Mouse (Mus musculus) hindbrain, postnatal 0 days (tissue): ENCODE results near the gene Prkab2. TPM values are rescaled to one million over a fixed set of nuclear protein-coding genes. Genes with fewer than 3 reads are reported as not detected.
A peak's percentile ranks its signal among the peaks of the same experiment; 100 is the strongest.

Experiments
- ATAC-seq: fragments of 200-750 bp; cut with Nextera tagmentation; 2 replicates; pipeline ENCODE4 v1.8.0; 2017; ENCODE audit warnings: mild to moderate bottlenecking, moderate TSS enrichment, moderate library complexity
- DNase-seq: peaks from one replicate; pipeline ENCODE4 v3.0.0-alpha.2; 2015; ENCODE audit warnings: low spot score
- H3K27ac ChIP-seq: fragments of 300-500 bp; sonication (generic); 2 replicates; pipeline ENCODE4 v1.5.1; 2014; ENCODE audit warnings: mild to moderate bottlenecking
- H3K27me3 ChIP-seq: fragments of 300-500 bp; sonication (generic); 2 replicates; pipeline ENCODE4 v1.6.1; 2014; ENCODE audit warnings: low read length, mixed read lengths; ENCODE audit not compliant: insufficient read depth
- H3K36me3 ChIP-seq: fragments of 300-500 bp; sonication (generic); 2 replicates; pipeline ENCODE4 v1.6.1; 2014; ENCODE audit warnings: low read length, mixed read lengths; ENCODE audit not compliant: insufficient read depth
- H3K4me1 ChIP-seq: fragments of 300-500 bp; sonication (generic); 2 replicates; pipeline ENCODE4 v1.6.1; 2014; ENCODE audit warnings: antibody characterized with exemption, low read length, mixed read lengths; ENCODE audit not compliant: insufficient read depth
- H3K4me2 ChIP-seq: fragments of 300-500 bp; sonication (generic); 2 replicates; pipeline ENCODE4 v1.6.1; 2014; ENCODE audit warnings: low read depth, mild to moderate bottlenecking, low read length, moderate library complexity, mixed read lengths
- H3K4me3 ChIP-seq: fragments of 300-500 bp; sonication (generic); 2 replicates; pipeline ENCODE4 v1.5.1; 2014; ENCODE audit warnings: low read length
- H3K9ac ChIP-seq: fragments of 300-500 bp; sonication (generic); replicated peaks from 2 replicates; pipeline ENCODE4 v1.6.1; 2014; ENCODE audit warnings: mild to moderate bottlenecking, low read length, moderate library complexity, mixed read lengths
- H3K9me3 ChIP-seq: fragments of 300-500 bp; sonication (generic); 2 replicates; pipeline ENCODE4 v1.6.1; 2016; ENCODE audit warnings: low read length, mixed read lengths
- CTCF ChIP-seq: IDR thresholded peaks from 2 replicates; pipeline ENCODE4 v1.5.1; 2016; ENCODE audit warnings: antibody characterized with exemption, control low read depth, low read depth
- WGBS: fragments of 180-500 bp; shearing (Covaris S2); extraction: QIAGEN DNeasy Blood & Tissue Kit; methylation state at CpG from one replicate; pipeline ENCODE4 v1.1.7; 2014; 5-methylcytosine and 5-hydroxymethylcytosine counted together
- polyA plus RNA-seq: library from polyadenylated mRNA; unstranded; fragments of >200 nt; fragmentation: Nextera tagmentation; extraction: Ambion mirVana; gene quantifications from 2 replicates; pipeline ENCODE4 v1.2.1, GENCODE M21; 2015
- total RNA-seq: library from RNA; depleted of rRNA; stranded (reverse); fragments of >200 nt; gene quantifications from 2 replicates; pipeline ENCODE4 v1.2.3, GENCODE M21; 2014

The Prkab2 gene
- total and polyA plus RNA-seq, 2 experiments from 2014 or later = 16.1 to 21.6 TPM

- no peak overlapping the region for H3K9ac ChIP-seq
- peaks cover 38% of the 10 kb centered on the region for H3K36me3 ChIP-seq
- WGBS = 70% methylated on average over 3 of the region's 3 CpGs
- no peak overlapping the region for H3K4me2 ChIP-seq
- no peaks in the 10 kb centered on the region for H3K9me3 ChIP-seq
- no peaks in the 10 kb centered on the region for H3K27me3 ChIP-seq
- no peak for TF ChIP-seq CTCF
- DNase-seq = no peak
- H3K4me1 ChIP-seq = no peaks in the 10 kb centered on the region
- H3K27ac ChIP-seq = no peak overlapping the region
- H3K4me3 ChIP-seq = no peak overlapping the region
- no peak for ATAC-seq
Observed at GRCm38 (mm10) chr3:97701198-97701597, 43.2 kb downstream of the Prkab2 start.

GRCm38 (mm10) chr3:97702448-97703080, 44.6 kb downstream of the Prkab2 start:
- 94% methylated on average over 11 of the region's 11 CpGs for WGBS
- no peak for TF ChIP-seq CTCF
- Histone ChIP-seq H3K4me1 (no peaks in the 10 kb centered on the region), H3K9me3 (no peaks in the 10 kb centered on the region), H3K4me3 (no peak overlapping the region), H3K4me2 (no peak overlapping the region), H3K27ac (no peak overlapping the region), H3K27me3 (no peaks in the 10 kb centered on the region), H3K36me3 (peaks cover 41% of the 10 kb centered on the region), H3K9ac (no peak overlapping the region)
- no peak for ATAC-seq
- DNase-seq = no peak

GRCm38 (mm10) chr3:97705508-97705907, 47.5 kb downstream of the Prkab2 start:
- Histone ChIP-seq H3K9ac (no peak overlapping the region), H3K36me3 (peaks cover 38% of the 10 kb centered on the region), H3K27ac (no peak overlapping the region), H3K4me2 (no peak overlapping the region), H3K27me3 (no peaks in the 10 kb centered on the region), H3K4me3 (no peak overlapping the region), H3K9me3 (no peaks in the 10 kb centered on the region), H3K4me1 (no peaks in the 10 kb centered on the region)
- ATAC-seq (no peak), DNase-seq (no peak)
- no peak for TF ChIP-seq CTCF
- WGBS = 83% methylated on average over 3 of the region's 3 CpGs

GRCm38 (mm10) chr3:97706561-97706960, 48.6 kb downstream of the Prkab2 start:
- no peak for TF ChIP-seq CTCF
- no peak for ATAC-seq
- Histone ChIP-seq H3K9ac (no peak overlapping the region), H3K4me3 (no peak overlapping the region), H3K4me2 (no peak overlapping the region), H3K27me3 (no peaks in the 10 kb centered on the region), H3K27ac (no peak overlapping the region), H3K4me1 (no peaks in the 10 kb centered on the region), H3K9me3 (no peaks in the 10 kb centered on the region), H3K36me3 (peaks cover 29% of the 10 kb centered on the region)
- DNase-seq = no peak
- 73% methylated on average over 4 of the region's 4 CpGs for WGBS

GRCm38 (mm10) chr3:97710134-97710533, 52.1 kb downstream of the Prkab2 start:
- Histone ChIP-seq H3K36me3 (peaks cover 20% of the 10 kb centered on the region; the same call in 1 of the 2 replicates), H3K4me1 (no peaks in the 10 kb centered on the region), H3K9me3 (no peaks in the 10 kb centered on the region), H3K9ac (no peak overlapping the region), H3K27ac (no peak overlapping the region), H3K4me2 (no peak overlapping the region), H3K4me3 (no peak overlapping the region), H3K27me3 (no peaks in the 10 kb centered on the region)
- WGBS = 91% methylated on average over 11 of the region's 11 CpGs
- DNase-seq (no peak), ATAC-seq (no peak)
- no peak for TF ChIP-seq CTCF

- no peak for TF ChIP-seq CTCF
- no peak overlapping the region for H3K4me2 ChIP-seq
- no peak overlapping the region for H3K9ac ChIP-seq
- DNase-seq (no peak), ATAC-seq (no peak)
- no peaks in the 10 kb centered on the region for H3K4me1 ChIP-seq
- no peaks in the 10 kb centered on the region for H3K27me3 ChIP-seq
- no peak overlapping the region for H3K4me3 ChIP-seq
- WGBS = 60% methylated on average over 5 of the region's 5 CpGs
- H3K27ac ChIP-seq = no peak overlapping the region
- no peaks in the 10 kb centered on the region for H3K9me3 ChIP-seq
- peaks cover 14% of the 10 kb centered on the region; the same call in 1 of the 2 replicates for H3K36me3 ChIP-seq
Observed at GRCm38 (mm10) chr3:97710881-97711280, 52.9 kb downstream of the Prkab2 start.

GRCm38 (mm10) chr3:97715922-97716321, 57.9 kb downstream of the Prkab2 start:
- no peaks in the 10 kb centered on the region for H3K27me3 ChIP-seq
- peaks cover 14% of the 10 kb centered on the region; the same call in 1 of the 2 replicates for H3K36me3 ChIP-seq
- H3K4me1 ChIP-seq = no peaks in the 10 kb centered on the region
- ATAC-seq (no peak), DNase-seq (no peak)
- no peak overlapping the region for H3K9ac ChIP-seq
- no peaks in the 10 kb centered on the region for H3K9me3 ChIP-seq
- no peak overlapping the region for H3K4me3 ChIP-seq
- no peak overlapping the region for H3K27ac ChIP-seq
- no peak overlapping the region for H3K4me2 ChIP-seq
- peak; percentile 3; the same call in 1 of the 2 replicates for TF ChIP-seq CTCF
- 81% methylated on average over 1 of the region's 1 CpGs for WGBS
